Mouse (Mus musculus) right cerebral cortex, postnatal 14 days (tissue): ENCODE results near the gene Chchd2.

Source experiments
- DNase-seq: peaks from one replicate; pipeline ENCODE4 v3.0.0; 2022

Chchd2 gene

GRCm38 (mm10) chr5:129877731-129878455 is 9.4 kb downstream of the Chchd2 start:
- no peak for DNase-seq

DNA sequence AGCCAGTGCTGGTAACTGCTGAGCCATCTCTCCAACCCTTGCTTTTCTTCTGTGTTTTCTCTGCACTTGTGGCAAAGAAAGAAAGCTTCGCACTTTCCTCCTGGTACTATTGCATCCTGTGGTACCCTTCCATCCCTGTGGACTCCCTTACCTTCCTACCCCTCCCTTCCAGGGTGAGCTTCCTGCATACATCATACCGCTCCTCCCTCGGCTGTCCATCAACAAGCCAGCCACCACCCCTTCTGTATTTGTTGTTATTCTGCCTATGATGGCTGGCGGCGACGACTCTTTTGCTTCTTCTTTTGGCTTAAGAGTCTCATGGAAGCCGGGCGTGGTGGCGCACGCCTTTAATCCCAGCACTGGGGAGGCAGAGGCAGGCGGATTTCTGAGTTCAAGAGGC is 12.2 kb downstream of the Chchd2 start:
- no peak for DNase-seq

DNA sequence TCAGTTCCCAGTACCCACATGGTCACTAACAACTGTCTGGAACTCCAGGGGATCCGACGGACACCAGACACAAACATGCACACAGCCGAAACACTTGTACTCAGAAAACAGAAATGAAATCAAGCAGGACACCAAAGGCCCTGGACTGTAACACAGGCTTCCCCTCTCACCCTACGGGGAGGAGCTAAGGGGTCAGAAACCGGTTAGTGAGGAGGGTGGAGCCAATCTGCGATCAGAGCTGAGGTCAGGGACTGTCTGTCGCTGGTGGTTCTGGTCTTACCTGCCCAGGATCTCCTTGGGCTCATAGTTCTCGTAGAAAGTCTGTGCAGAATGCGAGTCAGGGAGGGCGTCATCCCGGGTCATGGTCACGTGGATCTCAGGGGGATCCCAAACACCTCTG is 13.3 kb downstream of the Chchd2 start:
- DNase-seq = no peak

DNA sequence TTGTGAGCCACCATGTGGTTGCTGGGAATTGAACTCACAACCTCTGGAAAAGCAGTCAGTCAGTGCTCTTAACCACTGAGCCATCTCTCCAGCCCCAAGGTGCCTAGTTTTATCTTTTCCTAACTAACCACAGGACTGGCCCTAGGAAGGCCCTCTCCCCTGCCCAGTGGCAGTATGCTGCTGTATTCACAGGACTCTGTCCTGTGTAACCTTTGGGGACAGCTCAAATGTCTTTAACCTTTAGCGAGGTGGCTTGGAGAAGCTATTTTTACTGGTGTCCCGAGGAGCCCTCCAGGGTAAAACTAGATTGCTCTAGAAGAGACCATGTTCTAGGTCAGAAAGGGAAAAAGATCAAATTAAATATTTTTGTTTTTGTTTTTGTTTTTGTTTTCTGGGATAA is 16.0 kb downstream of the Chchd2 start:
- no peak for DNase-seq

- no peak for DNase-seq
These were observed 17.9 kb downstream of the Chchd2 start for GRCm38 (mm10) chr5:129869238-129869995.

- DNase-seq = no peak
These were observed 21.4 kb downstream of the Chchd2 start for GRCm38 (mm10) chr5:129865841-129866240.

GRCm38 (mm10) chr5:129864467-129864866 is 22.8 kb downstream of the Chchd2 start:
- DNase-seq = peak; percentile 70

DNA sequence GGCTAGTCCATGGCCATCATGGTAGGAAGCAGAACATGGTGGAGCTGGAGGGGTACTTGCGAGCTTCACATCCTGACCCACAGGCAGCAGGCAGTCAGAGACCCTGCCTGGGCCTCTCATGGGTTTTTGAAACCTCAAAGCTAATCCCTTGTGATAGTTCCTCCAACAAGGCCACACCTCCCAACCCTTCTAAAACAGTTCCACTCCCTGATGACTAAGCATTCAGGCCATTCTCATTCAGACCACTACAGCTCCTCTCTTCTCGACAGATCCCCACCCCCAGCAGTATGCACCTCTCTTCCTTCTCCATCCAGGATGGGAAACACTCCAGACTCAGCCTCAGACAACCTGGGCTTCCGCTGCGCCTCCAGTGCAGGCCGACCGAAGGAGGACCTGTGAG is 24.9 kb downstream of the Chchd2 start:
- DNase-seq = no peak

GRCm38 (mm10) chr5:129856414-129856813 is 30.9 kb downstream of the Chchd2 start:
- no peak for DNase-seq

GRCm38 (mm10) chr5:129855163-129855562 is 32.1 kb downstream of the Chchd2 start:
- DNase-seq = no peak

DNA sequence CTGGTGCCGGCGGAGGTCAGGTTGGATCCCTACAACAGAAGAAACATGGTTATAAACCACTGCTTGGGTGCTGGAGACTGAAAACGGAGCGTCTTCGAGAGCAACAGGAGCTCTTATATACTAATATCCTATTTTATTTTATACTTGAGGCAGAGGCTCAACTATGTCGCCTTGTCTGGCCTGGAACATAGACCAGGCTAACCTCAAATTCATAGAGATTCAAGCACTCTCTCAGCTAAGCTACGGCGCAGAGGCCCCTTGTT is 39.8 kb downstream of the Chchd2 start:
- no peak for DNase-seq

DNA sequence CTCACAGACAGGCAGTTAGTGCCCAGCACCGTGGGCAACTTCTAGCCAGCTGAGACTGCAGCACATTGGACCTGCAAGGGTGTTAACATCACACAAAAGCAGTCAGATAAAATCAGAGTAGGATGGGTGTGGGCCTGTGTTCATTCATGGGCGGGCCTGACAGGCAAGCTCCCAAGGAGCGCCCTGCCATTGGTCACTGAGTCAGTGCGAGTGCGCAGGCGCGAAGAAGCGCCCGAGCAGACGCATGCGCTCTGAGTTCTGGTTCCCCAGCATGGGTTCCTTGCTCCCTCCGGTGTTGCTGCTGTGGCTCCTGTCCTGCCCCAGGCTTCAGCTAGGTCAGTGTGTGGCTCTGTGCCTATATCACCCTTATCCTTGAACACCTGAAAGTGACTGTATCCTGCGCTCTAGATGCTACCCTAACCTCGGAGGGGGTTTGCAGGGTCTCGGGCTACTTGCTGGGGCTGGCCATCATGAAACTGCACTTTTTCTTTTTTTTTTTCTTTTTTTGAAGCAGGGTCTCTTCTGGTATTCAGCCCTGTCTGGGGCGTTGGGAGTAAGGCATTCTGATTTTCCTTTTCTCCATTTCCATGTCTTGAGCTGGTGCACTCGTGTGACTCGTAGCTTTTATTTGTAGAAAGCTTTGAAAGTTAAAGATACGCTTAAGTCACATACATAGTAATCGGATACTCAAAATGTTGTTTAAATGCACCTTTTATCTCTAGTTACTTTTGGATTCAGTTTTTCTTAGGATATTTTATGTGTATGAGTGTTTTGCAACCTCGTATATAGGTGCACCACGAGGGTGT is 40.3 kb downstream of the Chchd2 start, which contains the start of gene Sumf2:
TSS of gene Sumf2 (plus strand) at position 235 of the 806 bp plus-strand sequence.
- DNase-seq = peak; percentile 94

- DNase-seq = no peak
These were observed 42.4 kb downstream of the Chchd2 start for GRCm38 (mm10) chr5:129844848-129845247.
